Mouse (Mus musculus) kidney, adult 18-20 months (tissue): Measurements from ENCODE around the gene Gm16253.
A peak's percentile ranks its signal among the peaks of the same experiment; 100 is the strongest.

ENCODE experiments used
- DNase-seq: peaks from one replicate; pipeline ENCODE4 v3.0.0; 2021

The Gm16253 gene

DNA sequence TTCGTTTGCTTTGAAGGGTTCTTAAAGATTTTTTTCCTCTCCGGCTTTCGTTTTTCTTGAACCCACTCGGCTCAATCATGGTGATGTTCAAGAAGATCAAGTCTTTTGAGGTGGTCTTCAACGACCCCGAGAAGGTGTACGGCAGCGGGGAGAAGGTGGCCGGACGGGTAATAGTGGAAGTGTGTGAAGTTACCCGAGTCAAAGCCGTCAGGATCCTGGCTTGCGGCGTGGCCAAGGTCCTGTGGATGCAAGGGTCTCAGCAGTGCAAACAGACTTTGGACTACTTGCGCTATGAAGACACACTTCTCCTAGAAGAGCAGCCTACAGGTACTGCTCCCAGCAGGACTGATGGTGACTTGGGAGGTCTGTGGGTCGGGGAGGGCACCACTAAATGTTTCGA lies 18.6 kb upstream of the Gm16253 start:
- DNase-seq: peak; percentile 68

GRCm38 (mm10) chr3:96558668-96559196 lies 18.1 kb upstream of the Gm16253 start:
- DNase-seq: peak; percentile 32

- DNase-seq: no peak
These were observed 17.3 kb upstream of the Gm16253 start for GRCm38 (mm10) chr3:96559398-96559910.

- DNase-seq: peak; percentile 57
These were observed 16.6 kb upstream of the Gm16253 start for GRCm38 (mm10) chr3:96559911-96560850.

GRCm38 (mm10) chr3:96560881-96561668 lies 15.7 kb upstream of the Gm16253 start:
- peak; percentile 47 for DNase-seq

DNA sequence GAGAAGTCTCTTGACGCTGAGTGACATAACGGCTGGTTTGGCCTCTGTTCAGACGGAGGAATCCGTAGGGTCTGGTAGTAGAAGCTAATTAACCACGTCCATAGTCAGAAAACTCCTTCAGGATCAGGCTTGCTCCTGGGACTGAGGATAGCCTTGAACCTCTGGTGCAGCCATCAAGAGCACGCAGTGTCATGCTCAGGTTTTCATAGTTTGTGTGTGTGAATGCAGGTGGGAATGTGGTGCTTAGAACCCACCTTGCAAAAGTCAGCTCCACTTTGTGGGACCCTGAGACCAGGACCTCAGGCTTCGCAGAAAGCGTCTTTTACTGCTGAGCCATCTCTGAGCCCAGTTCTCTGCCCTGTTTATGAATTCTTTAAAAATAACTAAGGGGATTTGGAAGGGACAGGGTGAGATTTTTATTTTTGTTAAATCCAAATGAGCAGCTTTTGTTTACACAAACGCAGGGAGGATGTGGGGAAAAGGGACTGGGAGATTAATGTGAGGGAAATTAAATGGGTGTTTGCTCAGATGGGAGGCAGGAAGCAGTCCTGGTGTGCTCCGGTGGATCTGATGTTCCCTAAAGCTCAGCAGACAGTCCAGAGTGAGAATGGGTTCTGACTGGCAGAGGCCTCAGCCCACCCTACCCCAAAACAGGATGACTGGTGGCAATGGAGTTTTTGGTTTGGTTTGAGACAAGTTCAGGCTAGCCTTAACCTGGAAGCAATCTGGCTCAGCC lies 14.7 kb upstream of the Gm16253 start:
- peak; percentile 62 for DNase-seq

DNA sequence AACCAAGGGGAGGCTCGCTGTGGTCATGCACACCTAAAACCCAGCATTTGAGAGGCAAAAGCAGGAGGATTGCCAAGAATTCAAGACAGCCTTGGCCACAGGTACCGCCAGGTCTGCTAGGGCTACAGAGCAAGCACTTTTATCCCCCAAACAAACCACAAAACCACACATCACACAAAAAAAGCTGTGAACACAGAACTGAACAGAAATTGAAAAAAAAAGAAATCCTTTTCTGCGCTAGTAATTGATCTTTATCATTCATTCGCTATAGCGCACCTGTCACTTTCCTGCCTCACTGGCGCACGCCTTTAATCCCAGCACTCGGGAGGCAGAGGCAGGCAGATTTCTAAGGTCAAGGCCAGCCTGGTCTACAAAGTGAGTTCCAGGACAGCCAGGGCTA lies 13.5 kb upstream of the Gm16253 start:
- DNase-seq: peak; percentile 25

DNA sequence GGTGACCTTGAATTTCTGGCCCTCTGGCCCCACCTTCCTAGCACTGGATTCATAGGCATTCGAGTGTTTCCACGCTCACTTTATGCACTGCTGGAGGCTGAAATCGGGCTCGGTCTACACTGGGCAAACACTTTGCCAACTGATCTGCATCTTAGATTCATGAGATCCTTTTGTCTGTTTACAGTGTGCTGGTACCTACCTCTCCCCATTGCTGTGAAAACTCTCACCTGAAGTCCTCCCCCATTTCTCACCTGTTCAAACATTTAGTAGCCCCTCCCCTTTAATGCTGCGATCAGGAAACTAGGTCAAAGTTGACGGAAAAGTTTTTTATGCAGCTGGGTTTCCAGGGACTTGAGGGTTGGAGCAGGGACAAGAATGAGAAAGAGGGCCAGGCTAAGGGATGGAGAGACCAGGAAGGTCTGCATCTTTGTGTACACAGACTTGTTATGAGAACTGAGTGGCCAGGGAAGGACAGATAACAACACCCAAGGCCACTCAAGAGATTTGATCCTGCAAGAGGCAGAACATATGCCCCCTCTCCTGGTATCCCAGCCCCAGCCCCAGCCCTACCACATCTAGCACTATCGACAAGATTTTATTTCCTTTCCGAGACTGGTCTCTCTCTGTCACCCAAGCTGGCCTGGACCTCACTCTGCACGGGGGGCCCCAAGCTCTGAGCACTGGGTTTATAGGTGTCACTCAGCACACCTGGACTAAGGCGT lies 12.7 kb upstream of the Gm16253 start:
- peak; percentile 71 for DNase-seq

GRCm38 (mm10) chr3:96564633-96565032 lies 12.2 kb upstream of the Gm16253 start:
- peak; percentile 59 for DNase-seq

- DNase-seq: no peak
These were observed 11.7 kb upstream of the Gm16253 start for GRCm38 (mm10) chr3:96565105-96565504.

GRCm38 (mm10) chr3:96566661-96567450 lies 9.9 kb upstream of the Gm16253 start:
- DNase-seq: peak; percentile 73

- no peak for DNase-seq
These were observed 8.2 kb upstream of the Gm16253 start for GRCm38 (mm10) chr3:96568605-96569004.

DNA sequence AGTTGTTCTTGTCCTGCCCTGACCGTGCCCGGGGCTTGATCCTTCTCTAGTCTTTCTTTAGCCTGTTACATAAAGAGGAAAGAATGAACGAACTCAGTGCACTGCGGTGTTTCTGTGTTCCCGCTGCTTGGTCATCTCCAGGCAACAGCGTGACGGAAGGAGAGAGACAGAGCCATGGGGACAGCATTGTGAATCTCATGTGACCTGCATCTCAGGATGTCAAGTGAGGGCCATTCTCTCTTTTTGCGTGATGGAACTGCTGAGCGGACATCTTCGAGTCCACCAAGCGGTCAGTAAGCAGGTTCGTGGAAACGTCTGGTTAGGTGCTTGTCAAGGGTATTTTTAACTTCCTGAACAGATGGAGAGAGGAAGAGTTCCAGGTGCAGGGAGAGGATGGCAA lies 7.3 kb upstream of the Gm16253 start:
- DNase-seq: peak; percentile 21

- DNase-seq: no peak
These were observed 6.7 kb upstream of the Gm16253 start for GRCm38 (mm10) chr3:96569966-96570605.

GRCm38 (mm10) chr3:96570643-96571042 lies 6.1 kb upstream of the Gm16253 start:
- peak; percentile 30 for DNase-seq

GRCm38 (mm10) chr3:96571336-96571735 lies 5.4 kb upstream of the Gm16253 start:
- no peak for DNase-seq

DNA sequence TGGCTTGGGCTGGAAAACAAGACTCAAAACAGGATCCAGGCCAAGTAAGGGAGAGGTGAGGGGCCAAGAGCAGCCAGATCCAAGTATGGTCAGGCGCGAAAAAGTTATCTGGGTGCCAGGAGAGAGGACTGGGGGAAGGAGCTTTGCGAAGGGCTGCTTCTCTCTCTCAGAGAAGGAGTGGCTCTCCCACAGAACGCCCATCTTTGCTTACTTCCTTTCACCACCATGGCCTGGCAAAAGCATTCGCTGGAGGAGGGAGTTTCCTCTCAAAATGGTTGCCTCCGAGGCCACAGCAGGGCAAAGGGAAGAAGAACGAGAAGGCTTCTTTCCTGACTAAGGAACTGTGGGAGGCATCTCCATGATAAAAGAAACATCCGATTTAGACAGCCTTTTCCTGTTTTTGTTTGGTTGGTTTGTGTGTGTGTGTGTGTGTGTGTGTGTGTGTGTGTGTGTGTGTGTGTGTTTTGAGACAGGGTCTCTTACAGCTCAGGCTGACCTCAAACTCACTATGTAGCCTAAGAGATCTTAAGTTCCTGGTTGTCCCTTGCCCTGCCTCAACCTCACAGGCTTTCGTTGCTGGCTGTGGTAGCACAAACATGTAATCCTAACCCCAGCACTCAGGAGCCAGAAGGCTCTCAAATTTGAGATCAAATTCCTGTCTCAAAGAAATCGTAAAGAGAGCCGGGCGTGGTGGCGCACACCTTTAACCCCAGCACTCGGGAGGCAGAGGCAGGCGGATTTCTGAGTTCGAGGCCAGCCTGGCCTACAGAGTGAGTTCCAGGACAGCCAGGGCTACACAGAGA lies 4.7 kb upstream of the Gm16253 start:
- peak; percentile 63 for DNase-seq

GRCm38 (mm10) chr3:96573611-96574511 lies 2.9 kb upstream of the Gm16253 start:
- DNase-seq: peak; percentile 60
